ENCODE assay signal across 8 mouse cellular contexts in genomic region chr7:73531506-73532093, GRCm38 (mm10). TPM values are rescaled to one million over a fixed set of nuclear protein-coding genes. Genes with fewer than 3 reads are reported as not detected.
A peak's percentile ranks its signal among the peaks of the same experiment; 100 is the strongest.
DNase-seq lines count a peak whose midpoint lies in the region; ATAC-seq and TF ChIP-seq lines count a peak whose summit lies in the region.

No protein-coding gene starts in this region.

- H3K4me3 ChIP-seq in forebrain, embryonic 12.5 days (replicated peaks): no peak overlapping the region
- no peak overlapping the region for H3K4me3 ChIP-seq in forebrain, embryonic 10.5 days
- H3K4me3 ChIP-seq in lung, embryonic 14.5 days (ENCODE audit: low read depth, low read length): no peak overlapping the region
- H3K4me3 ChIP-seq in embryonic facial prominence, embryonic 15.5 days (replicated peaks): no peak overlapping the region
- peak overlapping the region; percentile 87 for H3K4me3 ChIP-seq in megakaryocyte, embryonic 14.5 days (replicated peaks)

- peaks cover 39% of the 10 kb centered on the region for H3K4me1 ChIP-seq in forebrain, embryonic 12.5 days
- H3K4me1 ChIP-seq in forebrain, embryonic 10.5 days: peaks cover 40% of the 10 kb centered on the region
- H3K4me1 ChIP-seq in lung, embryonic 14.5 days (ENCODE audit: insufficient read depth): peaks cover 24% of the 10 kb centered on the region
- H3K4me1 ChIP-seq in embryonic facial prominence, embryonic 15.5 days: peaks cover 49% of the 10 kb centered on the region
- H3K4me1 ChIP-seq in megakaryocyte, embryonic 14.5 days: peaks cover 93% of the 10 kb centered on the region

- no peak for DNase-seq in forebrain, embryonic 10.5 days (ENCODE audit: extremely low spot score, low spot score)
- DNase-seq in lung, embryonic 14.5 days: peak; percentile 25
- no peak for DNase-seq in lung, postnatal 10 days
- DNase-seq in Muller cell, postnatal 12 days (ENCODE audit: inconsistent ontology term): no peak
- no peak for DNase-seq in gastrocnemius, adult 8-10 months (ENCODE audit: low spot score in 2 of 2)

- ATAC-seq in forebrain, embryonic 12.5 days (ENCODE audit: low FRiP score): no peak
- ATAC-seq in lung, embryonic 14.5 days (ENCODE audit: insufficient read depth): no peak
- ATAC-seq in embryonic facial prominence, embryonic 15.5 days (ENCODE audit: insufficient number of reproducible peaks, low FRiP score, low TSS enrichment, low read depth): no peak

- H3K9me3 ChIP-seq in forebrain, embryonic 12.5 days: no peaks in the 10 kb centered on the region
- no peaks in the 10 kb centered on the region for H3K9me3 ChIP-seq in forebrain, embryonic 10.5 days
- no peaks in the 10 kb centered on the region for H3K9me3 ChIP-seq in lung, embryonic 14.5 days (ENCODE audit: low read depth, low read length)
- no peaks in the 10 kb centered on the region for H3K9me3 ChIP-seq in embryonic facial prominence, embryonic 15.5 days (replicated peaks)
- H3K9me3 ChIP-seq in megakaryocyte, embryonic 14.5 days: no peaks in the 10 kb centered on the region

- H3K4me2 ChIP-seq in forebrain, embryonic 12.5 days: no peak overlapping the region
- H3K4me2 ChIP-seq in lung, embryonic 14.5 days: no peak overlapping the region
- H3K4me2 ChIP-seq in embryonic facial prominence, embryonic 15.5 days (replicated peaks): no peak overlapping the region

- 82% methylated on average over 7 of the region's 7 CpGs for WGBS in forebrain, embryonic 12.5 days
- WGBS in forebrain, embryonic 10.5 days: 88% methylated on average over 7 of the region's 7 CpGs
- WGBS in lung, embryonic 14.5 days: 72% methylated on average over 7 of the region's 7 CpGs
- 70% methylated on average over 7 of the region's 7 CpGs for WGBS in embryonic facial prominence, embryonic 15.5 days

- 0 out of 2 replicates have a peak overlapping the region, but pooled peaks have one; percentile 22 for H3K27ac ChIP-seq in forebrain, embryonic 12.5 days
- H3K27ac ChIP-seq in forebrain, embryonic 10.5 days: no peak overlapping the region
- peak overlapping the region; percentile 54; the same call in 1 of the 2 replicates for H3K27ac ChIP-seq in lung, embryonic 14.5 days (ENCODE audit: low read depth)
- H3K27ac ChIP-seq in embryonic facial prominence, embryonic 15.5 days (replicated peaks): 0 out of 2 replicates have a peak overlapping the region, but pooled peaks have one; percentile 22

- H3K9ac ChIP-seq in forebrain, embryonic 12.5 days: no peak overlapping the region
- H3K9ac ChIP-seq in lung, embryonic 14.5 days: no peak overlapping the region
- H3K9ac ChIP-seq in embryonic facial prominence, embryonic 15.5 days: no peak overlapping the region

- TF ChIP-seq CTCF in lung, embryonic 14.5 days (IDR thresholded peaks at IDR 0.05; ENCODE audit: low read depth): no peak

- no peaks in the 10 kb centered on the region for H3K27me3 ChIP-seq in forebrain, embryonic 12.5 days
- no peaks in the 10 kb centered on the region for H3K27me3 ChIP-seq in forebrain, embryonic 10.5 days (ENCODE audit: poor library complexity, severe bottlenecking)
- H3K27me3 ChIP-seq in lung, embryonic 14.5 days (ENCODE audit: insufficient read depth, low read length): no peaks in the 10 kb centered on the region
- H3K27me3 ChIP-seq in embryonic facial prominence, embryonic 15.5 days: no peaks in the 10 kb centered on the region
- H3K27me3 ChIP-seq in megakaryocyte, embryonic 14.5 days (replicated peaks): no peaks in the 10 kb centered on the region

- H3K36me3 ChIP-seq in forebrain, embryonic 12.5 days (replicated peaks): peaks cover 11% of the 10 kb centered on the region
- H3K36me3 ChIP-seq in forebrain, embryonic 10.5 days (replicated peaks): peaks cover 65% of the 10 kb centered on the region
- H3K36me3 ChIP-seq in lung, embryonic 14.5 days (ENCODE audit: insufficient read depth): peaks cover 55% of the 10 kb centered on the region
- H3K36me3 ChIP-seq in embryonic facial prominence, embryonic 15.5 days: peaks cover 9% of the 10 kb centered on the region; the same call in 1 of the 2 replicates
- H3K36me3 ChIP-seq in megakaryocyte, embryonic 14.5 days (replicated peaks; ENCODE audit: low read length): peaks cover 75% of the 10 kb centered on the region

RNA-seq across cellular contexts. Expression of gene Chd2, which starts 10.0 kb away (rescaled TPM):
- 69.4 and 78.8 TPM in 2 replicates for polyA plus RNA-seq in forebrain, embryonic 12.5 days (2016; fragmentation: Nextera tagmentation; extraction: Ambion mirVana)
- polyA plus RNA-seq in forebrain, embryonic 10.5 days (2016; fragmentation: Nextera tagmentation; extraction: Ambion mirVana): 45.1 and 45.7 TPM in 2 replicates
- polyA plus RNA-seq in lung, embryonic 14.5 days (2014; fragmentation: Nextera tagmentation; extraction: Ambion mirVana): 58.7 and 62.1 TPM in 2 replicates
- polyA plus RNA-seq in embryonic facial prominence, embryonic 15.5 days (2015; fragmentation: Nextera tagmentation; extraction: Ambion mirVana): 46.7 and 53.0 TPM in 2 replicates
- 3.1 and 38.7 TPM in 2 replicates for polyA plus RNA-seq in megakaryocyte, embryonic 14.5 days (2012; ENCODE audit: insufficient read depth, low replicate concordance)
- total RNA-seq in gastrocnemius, adult 8-10 months (2022): 10 to 100 TPM; 41.6 to 49.5 (median 45.0) TPM
